Mouse (Mus musculus) forebrain, embryonic 16.5 days (tissue): ENCODE data around the gene Ppard. TPM values are rescaled to one million over a fixed set of nuclear protein-coding genes. Genes with fewer than 3 reads are reported as not detected.

Source experiments
- ATAC-seq: fragments of 200-750 bp; cut with Nextera tagmentation; 2 replicates; pipeline ENCODE4 v1.8.0; 2017; ENCODE audit warnings: mild to moderate bottlenecking, moderate library complexity
- H3K27ac ChIP-seq: fragments of 300-500 bp; sonication (generic); 2 replicates; pipeline ENCODE4 v1.5.1; 2014; ENCODE audit warnings: low read length, control low read depth
- H3K27me3 ChIP-seq: fragments of 300-500 bp; sonication (generic); replicated peaks from 2 replicates; pipeline ENCODE4 v1.6.1; 2014; ENCODE audit warnings: low read length; ENCODE audit not compliant: control insufficient read depth, insufficient read depth
- H3K36me3 ChIP-seq: fragments of 300-500 bp; sonication (generic); 2 replicates; pipeline ENCODE4 v1.6.1; 2014; ENCODE audit not compliant: control insufficient read depth, insufficient read depth
- H3K4me1 ChIP-seq: fragments of 300-500 bp; sonication (generic); replicated peaks from 2 replicates; pipeline ENCODE4 v1.6.1; 2014; ENCODE audit warnings: low read length; ENCODE audit not compliant: control insufficient read depth, insufficient read depth
- H3K4me2 ChIP-seq: fragments of 300-500 bp; sonication (generic); 2 replicates; pipeline ENCODE4 v1.6.1; 2014; ENCODE audit warnings: mild to moderate bottlenecking, low read length, control low read depth
- H3K4me3 ChIP-seq: fragments of 300-500 bp; sonication (generic); replicated peaks from 2 replicates; pipeline ENCODE4 v1.5.1; 2014; ENCODE audit warnings: mild to moderate bottlenecking, low read length, control low read depth
- H3K9ac ChIP-seq: fragments of 300-500 bp; sonication (generic); replicated peaks from 2 replicates; pipeline ENCODE4 v1.6.1; 2014; ENCODE audit warnings: low read depth, low read length, control low read depth
- H3K9me3 ChIP-seq: fragments of 300-500 bp; sonication (generic); 2 replicates; pipeline ENCODE4 v1.6.1; 2016; ENCODE audit warnings: low read length; ENCODE audit not compliant: control insufficient read depth
- WGBS: fragments of 180-500 bp; shearing (Covaris S2); extraction: QIAGEN DNeasy Blood & Tissue Kit; methylation state at CpG from one replicate; pipeline ENCODE4 v1.1.7; 2014; 5-methylcytosine and 5-hydroxymethylcytosine counted together
- polyA plus RNA-seq: library from polyadenylated mRNA; unstranded; fragments of >200 nt; fragmentation: Nextera tagmentation; extraction: Ambion mirVana; gene quantifications from 2 replicates; pipeline ENCODE4 v1.2.1, GENCODE M21; 2015

Ppard gene
- polyA plus RNA-seq, 1 experiment from 2014 or later = 1.3 TPM

- no peak overlapping the region for H3K27ac ChIP-seq
- no peak overlapping the region for H3K4me3 ChIP-seq
- 48% methylated on average over 4 of the region's 4 CpGs for WGBS
- H3K4me1 ChIP-seq = peaks cover 23% of the 10 kb centered on the region
- ATAC-seq = no peak
- no peak overlapping the region for H3K9ac ChIP-seq
- H3K27me3 ChIP-seq = no peaks in the 10 kb centered on the region
- no peaks in the 10 kb centered on the region for H3K36me3 ChIP-seq
- H3K4me2 ChIP-seq = no peak overlapping the region
- H3K9me3 ChIP-seq = no peaks in the 10 kb centered on the region
These were observed 111.6 kb downstream of the Ppard start for GRCm38 (mm10) chr17:28344050-28344607.

GRCm38 (mm10) chr17:28344670-28345069, 112.2 kb downstream of the Ppard start:
- ATAC-seq = no peak
- Histone ChIP-seq H3K4me3 (no peak overlapping the region), H3K27ac (no peak overlapping the region), H3K9ac (no peak overlapping the region), H3K27me3 (no peaks in the 10 kb centered on the region), H3K36me3 (no peaks in the 10 kb centered on the region), H3K9me3 (no peaks in the 10 kb centered on the region), H3K4me2 (no peak overlapping the region), H3K4me1 (peaks cover 29% of the 10 kb centered on the region)
- WGBS = 66% methylated on average over 3 of the region's 3 CpGs

GRCm38 (mm10) chr17:28345271-28345721, 112.8 kb downstream of the Ppard start:
- H3K9ac ChIP-seq = no peak overlapping the region; the same call in 1 of the 2 replicates
- ATAC-seq = no peak
- WGBS = 17% methylated on average over 7 of the region's 8 CpGs
- no peak overlapping the region for H3K27ac ChIP-seq
- H3K27me3 ChIP-seq = no peaks in the 10 kb centered on the region
- H3K4me2 ChIP-seq = no peak overlapping the region
- no peaks in the 10 kb centered on the region for H3K9me3 ChIP-seq
- H3K36me3 ChIP-seq = no peaks in the 10 kb centered on the region
- H3K4me1 ChIP-seq = peaks cover 31% of the 10 kb centered on the region
- H3K4me3 ChIP-seq = no peak overlapping the region

- Histone ChIP-seq H3K9me3 (no peaks in the 10 kb centered on the region), H3K4me3 (no peak overlapping the region), H3K36me3 (no peaks in the 10 kb centered on the region), H3K27ac (no peak overlapping the region), H3K4me2 (no peak overlapping the region), H3K4me1 (peaks cover 27% of the 10 kb centered on the region), H3K27me3 (no peaks in the 10 kb centered on the region), H3K9ac (no peak overlapping the region; the same call in 1 of the 2 replicates)
- ATAC-seq = no peak
- 20% methylated on average over 10 of the region's 10 CpGs for WGBS
These were observed 113.4 kb downstream of the Ppard start for GRCm38 (mm10) chr17:28345882-28346281.

- no peaks in the 10 kb centered on the region for H3K9me3 ChIP-seq
- no peak overlapping the region for H3K4me3 ChIP-seq
- WGBS = 85% methylated on average over 10 of the region's 10 CpGs
- H3K27me3 ChIP-seq = peaks cover 3% of the 10 kb centered on the region
- H3K36me3 ChIP-seq = no peaks in the 10 kb centered on the region
- H3K4me1 ChIP-seq = peaks cover 30% of the 10 kb centered on the region
- no peak overlapping the region for H3K9ac ChIP-seq
- H3K4me2 ChIP-seq = no peak overlapping the region
- H3K27ac ChIP-seq = no peak overlapping the region
- no peak for ATAC-seq
These were observed 114.8 kb downstream of the Ppard start for GRCm38 (mm10) chr17:28347327-28347726.

- H3K27ac ChIP-seq = no peak overlapping the region
- no peaks in the 10 kb centered on the region for H3K36me3 ChIP-seq
- WGBS = 51% methylated on average over 6 of the region's 6 CpGs
- H3K27me3 ChIP-seq = peaks cover 5% of the 10 kb centered on the region
- no peak overlapping the region for H3K9ac ChIP-seq
- no peaks in the 10 kb centered on the region for H3K9me3 ChIP-seq
- ATAC-seq = no peak
- peaks cover 30% of the 10 kb centered on the region for H3K4me1 ChIP-seq
- H3K4me3 ChIP-seq = no peak overlapping the region
- no peak overlapping the region for H3K4me2 ChIP-seq
These were observed 115.7 kb downstream of the Ppard start for GRCm38 (mm10) chr17:28348211-28348610.

GRCm38 (mm10) chr17:28349264-28349880, 116.9 kb downstream of the Ppard start:
- Histone ChIP-seq H3K4me2 (peak overlapping the region; percentile 95), H3K9me3 (no peaks in the 10 kb centered on the region), H3K9ac (peak overlapping the region; percentile 70), H3K4me1 (peaks cover 30% of the 10 kb centered on the region), H3K27ac (no peak overlapping the region), H3K4me3 (peak overlapping the region; percentile 67), H3K27me3 (peaks cover 5% of the 10 kb centered on the region), H3K36me3 (no peaks in the 10 kb centered on the region)
- 7% methylated on average over 13 of the region's 13 CpGs for whole genome bisulfite sequencing
- no peak for ATAC-seq

GRCm38 (mm10) chr17:28349901-28350465, 117.5 kb downstream of the Ppard start:
- Histone ChIP-seq H3K4me1 (peaks cover 26% of the 10 kb centered on the region), H3K9ac (peak overlapping the region; percentile 70), H3K4me2 (peak overlapping the region; percentile 95), H3K27me3 (peaks cover 5% of the 10 kb centered on the region), H3K27ac (no peak overlapping the region), H3K9me3 (no peaks in the 10 kb centered on the region), H3K4me3 (peak overlapping the region; percentile 67), H3K36me3 (no peaks in the 10 kb centered on the region)
- under 1% methylated on average over 44 of the region's 54 CpGs for WGBS
- peak; percentile 46 for ATAC-seq

- 0% methylated on average over 48 of the region's 73 CpGs for WGBS
- Histone ChIP-seq H3K9me3 (no peaks in the 10 kb centered on the region), H3K4me3 (peak within 1 kb of the TSS; percentile 67), H3K27me3 (peaks cover 5% of the 10 kb centered on the region), H3K4me2 (peak within 1 kb of the TSS; percentile 95), H3K9ac (peak within 1 kb of the TSS; percentile 70), H3K4me1 (peaks cover 20% of the 10 kb centered on the region), H3K27ac (no peak within 1 kb of the TSS), H3K36me3 (no peaks in the 10 kb centered on the region)
- ATAC-seq = peak; percentile 83
These were observed 118.2 kb downstream of the Ppard start, which contains the start of gene Tead3 for GRCm38 (mm10) chr17:28350466-28351352. TSS of gene Tead3 (minus strand) at chr17:28350817.
